Mouse (Mus musculus) liver, embryonic 18 days (tissue): ENCODE data around the gene Tnnt3. TPM values are rescaled to one million over a fixed set of nuclear protein-coding genes. Genes with fewer than 3 reads are reported as not detected.

Experiments
- polyA plus RNA-seq: library from polyadenylated mRNA; depleted of rRNA; stranded (reverse); fragments of >200 nt; gene quantifications from 2 replicates; pipeline ENCODE4 v1.2.3, GENCODE M21; 2012; rRNA removed

Tnnt3 gene
- polyA plus RNA-seq, result 0.22 and 0.99 TPM in 2 replicates

DNA sequence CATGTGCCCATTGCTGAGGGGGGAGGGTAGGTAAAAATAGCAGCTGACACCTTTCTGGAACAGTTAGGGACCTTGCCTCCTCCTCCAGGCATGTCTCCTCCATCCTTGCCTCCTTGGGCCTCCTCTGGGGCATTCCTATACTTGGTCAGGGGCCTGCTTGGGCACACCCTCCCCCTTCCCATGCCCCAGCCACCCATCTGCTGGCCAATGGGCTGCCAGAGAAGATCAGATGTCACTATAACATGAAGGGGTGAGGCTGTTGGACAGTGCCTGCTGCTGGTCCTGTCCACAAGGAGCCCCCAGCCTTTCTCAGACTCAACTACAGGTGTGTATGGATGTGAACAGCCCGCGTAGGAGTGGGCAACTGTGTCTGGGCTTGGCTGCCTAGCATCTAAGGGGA, at the start of gene Tnnt3:
Gene Tnnt3 (plus strand): TSS at position 262 of the 400 bp plus-strand sequence.

DNA sequence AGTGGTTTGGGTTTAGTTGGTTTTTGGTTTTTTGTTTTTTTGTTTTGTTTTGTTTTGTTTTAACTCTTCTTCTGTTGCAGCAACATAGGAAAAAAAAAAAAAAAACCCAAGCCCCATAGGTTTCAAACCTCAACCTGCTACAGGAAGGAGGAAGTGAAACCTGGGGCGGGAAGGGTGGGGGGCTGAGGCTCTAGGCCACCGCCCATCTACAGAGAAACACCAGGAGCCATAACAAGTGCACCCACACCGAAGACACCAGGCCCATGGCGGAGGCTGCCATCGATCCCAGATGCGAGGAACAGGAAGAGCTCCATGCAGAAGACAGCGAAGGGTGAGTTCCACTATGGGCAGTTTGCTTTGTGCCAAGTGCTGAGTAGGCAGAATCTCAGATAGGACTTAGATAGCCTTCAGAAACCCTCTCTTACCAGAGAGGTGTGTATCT, 38.0 kb upstream of the Tnnt3 start, which contains the start of gene Lsp1:
Gene Lsp1 (plus strand): TSS at position 174 of the 442 bp plus-strand sequence.

DNA sequence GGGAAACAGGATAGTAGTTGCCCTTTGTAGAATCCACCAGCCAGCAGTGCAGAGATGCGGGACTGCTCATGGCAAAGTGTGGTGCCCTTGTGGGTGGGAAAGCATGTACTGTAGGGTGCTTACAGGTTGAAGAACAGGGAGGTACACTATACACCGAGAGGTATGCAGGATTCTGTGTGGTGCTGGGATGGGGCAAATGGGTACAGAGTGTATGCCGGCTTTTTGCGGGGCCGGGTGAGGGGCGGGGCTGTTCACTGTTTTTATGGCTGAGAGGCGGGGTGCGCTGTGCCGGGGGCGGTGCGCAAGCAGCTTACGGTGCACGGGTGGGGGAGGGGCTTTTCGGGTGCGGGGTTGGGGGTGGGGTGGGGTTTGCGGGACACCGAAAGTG, 34.0 kb downstream of the Tnnt3 start, which contains the start of gene Mrpl23:
Gene Mrpl23 (plus strand): TSS at position 16 of the 388 bp plus-strand sequence.

Other genes with a start within 250 kb of the Tnnt3 start
- not detected in 2 replicates for gene Gm2431, start 240.5 kb upstream of the Tnnt3 start, polyA plus RNA-seq
- not detected in 2 replicates for gene Gm4559, start 224.5 kb upstream of the Tnnt3 start, polyA plus RNA-seq
- gene Krtap5-1, start 201.7 kb upstream of the Tnnt3 start, polyA plus RNA-seq, result not detected in 2 replicates
- not detected in 2 replicates for gene Krtap5-4, start 195.3 kb upstream of the Tnnt3 start, polyA plus RNA-seq
- gene Ifitm10, start 125.1 kb upstream of the Tnnt3 start, polyA plus RNA-seq, result 1.9 and 2.0 TPM in 2 replicates
- gene Gm49369, start 116.2 kb upstream of the Tnnt3 start, polyA plus RNA-seq, result 0.48 and 0.60 TPM in 2 replicates
- gene Ctsd, start 110.8 kb upstream of the Tnnt3 start, polyA plus RNA-seq, result 286 and 330 TPM in 2 replicates
- gene Syt8, start 64.0 kb upstream of the Tnnt3 start, polyA plus RNA-seq, result 0.16 and 0.24 TPM in 2 replicates
- gene Tnni2, start 57.0 kb upstream of the Tnnt3 start, polyA plus RNA-seq, result 1.7 and 3.1 TPM in 2 replicates
- gene Lsp1, start 38.0 kb upstream of the Tnnt3 start, polyA plus RNA-seq, result 31.6 and 34.6 TPM in 2 replicates
- gene Mrpl23, start 33.9 kb downstream of the Tnnt3 start, polyA plus RNA-seq, result 49.6 and 60.9 TPM in 2 replicates
- gene Igf2, start 168.0 kb downstream of the Tnnt3 start, polyA plus RNA-seq, result 2,586 and 2,595 TPM in 2 replicates
- gene Gm49394, start 171.1 kb downstream of the Tnnt3 start, polyA plus RNA-seq, result 0.02 TPM in 2 replicates
- 3.0 TPM in 1 of 2 replicates, not detected in the other for gene Ins2, start 244.5 kb downstream of the Tnnt3 start, polyA plus RNA-seq